In genomic region chr11:85574496-85574895, GRCm38 (mm10) we compare ENCODE assay signal across 8 mouse cellular contexts.
DNase-seq lines count a peak whose midpoint lies in the region; ATAC-seq and TF ChIP-seq lines count a peak whose summit lies in the region.

No protein-coding gene starts in this region.

- no peak overlapping the region for H3K4me2 ChIP-seq in midbrain, embryonic 16.5 days (ENCODE audit: low read length)
- peak overlapping the region; percentile 59 for H3K4me2 ChIP-seq in myocyte (ENCODE audit: low read depth)
- no peak overlapping the region for H3K4me2 ChIP-seq in hindbrain, embryonic 13.5 days

- no peaks in the 10 kb centered on the region for H3K9me3 ChIP-seq in midbrain, embryonic 10.5 days (replicated peaks)
- H3K9me3 ChIP-seq in midbrain, embryonic 16.5 days (replicated peaks; ENCODE audit: control insufficient read depth, low read length, poor library complexity, severe bottlenecking) = no peaks in the 10 kb centered on the region
- H3K9me3 ChIP-seq in hindbrain, embryonic 13.5 days = no peaks in the 10 kb centered on the region

- H3K4me1 ChIP-seq in midbrain, embryonic 10.5 days = peaks cover 57% of the 10 kb centered on the region
- peaks cover 5% of the 10 kb centered on the region; the same call in 1 of the 2 replicates for H3K4me1 ChIP-seq in midbrain, embryonic 16.5 days (ENCODE audit: control insufficient read depth, insufficient read depth, low read length)
- H3K4me1 ChIP-seq in hindbrain, embryonic 13.5 days (replicated peaks) = peaks cover 14% of the 10 kb centered on the region; the same call in 1 of the 2 replicates

- no peak overlapping the region for H3K9ac ChIP-seq in midbrain, embryonic 16.5 days (ENCODE audit: low read depth, low read length)
- H3K9ac ChIP-seq in hindbrain, embryonic 13.5 days = no peak overlapping the region

- H3K79me2 ChIP-seq in myocyte (ENCODE audit: control insufficient read depth, insufficient read depth) = no peaks in the 10 kb centered on the region

- WGBS in midbrain, embryonic 10.5 days = 18% methylated on average over 4 of the region's 4 CpGs
- 21% methylated on average over 3 of the region's 4 CpGs for WGBS in midbrain, embryonic 16.5 days
- 11% methylated on average over 4 of the region's 4 CpGs for WGBS in hindbrain, embryonic 13.5 days

- H3ac ChIP-seq in myocyte (ENCODE audit: control insufficient read depth, insufficient read length) = no peak overlapping the region

- H3K27me3 ChIP-seq in midbrain, embryonic 10.5 days (ENCODE audit: low read depth, poor library complexity, severe bottlenecking) = no peaks in the 10 kb centered on the region
- no peaks in the 10 kb centered on the region for H3K27me3 ChIP-seq in midbrain, embryonic 16.5 days (ENCODE audit: control insufficient read depth, insufficient read depth, low read depth, low read length)
- H3K27me3 ChIP-seq in myocyte (ENCODE audit: control insufficient read depth, insufficient read depth, insufficient read length) = no peaks in the 10 kb centered on the region
- no peaks in the 10 kb centered on the region for H3K27me3 ChIP-seq in hindbrain, embryonic 13.5 days

- no peak for ATAC-seq in midbrain, embryonic 16.5 days
- ATAC-seq in hindbrain, embryonic 13.5 days (ENCODE audit: low FRiP score) = no peak
- ATAC-seq in erythroblast, adult 5-6 weeks (replicated peaks; ENCODE audit: low FRiP score, poor library complexity, severe bottlenecking) = no peak

- H3K4me3 ChIP-seq in midbrain, embryonic 10.5 days = no peak overlapping the region
- no peak overlapping the region for H3K4me3 ChIP-seq in midbrain, embryonic 16.5 days (ENCODE audit: low read depth, low read length)
- no peak overlapping the region for H3K4me3 ChIP-seq in myocyte
- H3K4me3 ChIP-seq in hindbrain, embryonic 13.5 days = no peak overlapping the region

- no peaks in the 10 kb centered on the region for H3K36me3 ChIP-seq in midbrain, embryonic 10.5 days
- no peaks in the 10 kb centered on the region for H3K36me3 ChIP-seq in midbrain, embryonic 16.5 days (ENCODE audit: control insufficient read depth, insufficient read depth, low read length)
- no peaks in the 10 kb centered on the region for H3K36me3 ChIP-seq in myocyte (ENCODE audit: control insufficient read depth, insufficient read depth)
- no peaks in the 10 kb centered on the region for H3K36me3 ChIP-seq in hindbrain, embryonic 13.5 days

- no peak for TF ChIP-seq POLR2A in myocyte (IDR thresholded peaks at IDR 0.05; ENCODE audit: insufficient read length, low read depth)

- no peak for DNase-seq in midbrain, embryonic 10.5 days (ENCODE audit: low spot score)
- peak; percentile 30 to 56 for DNase-seq in heart, adult 9 months (ENCODE audit: low spot score in 2 of 2)
- peak; percentile 15 to 25 for DNase-seq in kidney, adult 8-10 months
- DNase-seq in cerebellum, adult 8-10 months = no peak

- peak overlapping the region; percentile 57; the same call in 1 of the 2 replicates for H3K27ac ChIP-seq in midbrain, embryonic 10.5 days (replicated peaks)
- no peak overlapping the region for H3K27ac ChIP-seq in midbrain, embryonic 16.5 days (ENCODE audit: low read length)
- H3K27ac ChIP-seq in hindbrain, embryonic 13.5 days = no peak overlapping the region

TF ChIP-seq in myocyte, 11 proteins besides CTCF, POLR2A, EP300 and RAD21:
- TF ChIP-seq E2F4 (IDR thresholded peaks at IDR 0.05; ENCODE audit: insufficient read depth) (no peak), MYOD1 (IDR thresholded peaks at IDR 0.05; ENCODE audit: control insufficient read depth in 1 of 3, insufficient read length in 2 of 3, low read depth in 2 of 3) (peak; percentile 69 to 91 (median 87)), POLR2AphosphoS2 (IDR thresholded peaks at IDR 0.05; ENCODE audit: insufficient read length, low read depth) (no peak), MAX (IDR thresholded peaks at IDR 0.05; ENCODE audit: low read depth) (no peak), MYOG (IDR thresholded peaks at IDR 0.05; ENCODE audit: control insufficient read depth in 1 of 3, insufficient read depth in 1 of 3, insufficient read length in 2 of 3, low read depth in 2 of 3) (peak in 1 of 3 experiments; percentile 9)
TF ChIP-seq in myocyte: peak in this region for 2.

Comparison
In these comparisons a context has a peak if more than half of its experiments do, and no peak if none do; other contexts are left out.
1. DNase-seq: peak in heart, adult 9 months (2 of 2) and kidney, adult 8-10 months (2 of 2); none in midbrain, embryonic 10.5 days (single experiment) and cerebellum, adult 8-10 months (single experiment).